Mouse (Mus musculus): ENCODE results near the gene Cd163.
"Not testable (repeated sequence)": the region's sequence is repeated elsewhere in the genome, so short reads cannot be mapped to it uniquely, and the experiment has no call there.

The Cd163 gene

DNA sequence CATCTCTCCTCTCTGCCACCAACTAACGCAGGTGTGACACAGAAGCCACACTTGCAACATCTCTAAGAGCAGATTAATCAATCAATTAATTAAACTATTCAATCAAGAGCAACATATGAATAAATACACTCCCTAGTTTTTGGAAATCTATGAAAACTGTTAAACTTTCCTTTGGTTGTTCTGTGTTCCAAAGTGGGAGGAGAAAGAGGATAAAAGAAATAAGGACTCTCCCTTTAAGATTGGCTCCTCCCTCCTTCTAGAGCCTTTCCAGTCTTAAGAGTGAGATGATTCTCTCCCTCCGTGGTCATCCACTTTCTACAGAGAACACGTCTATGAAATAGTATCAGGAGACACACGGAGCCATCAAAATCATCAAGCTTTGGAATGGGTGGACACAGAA, at the start of gene Cd163:
TSS of gene Cd163 (plus strand) at position 301 of the 400 bp plus-strand sequence.
- no peak for DNase-seq

GRCm38 (mm10) chr6:124255721-124256470, 48.6 kb upstream of the Cd163 start:
- no peak for DNase-seq

GRCm38 (mm10) chr6:124260198-124260931, 44.1 kb upstream of the Cd163 start:
- peak; percentile 84 for DNase-seq

GRCm38 (mm10) chr6:124262696-124263095, 41.8 kb upstream of the Cd163 start:
- DNase-seq: peak; percentile 92

DNA sequence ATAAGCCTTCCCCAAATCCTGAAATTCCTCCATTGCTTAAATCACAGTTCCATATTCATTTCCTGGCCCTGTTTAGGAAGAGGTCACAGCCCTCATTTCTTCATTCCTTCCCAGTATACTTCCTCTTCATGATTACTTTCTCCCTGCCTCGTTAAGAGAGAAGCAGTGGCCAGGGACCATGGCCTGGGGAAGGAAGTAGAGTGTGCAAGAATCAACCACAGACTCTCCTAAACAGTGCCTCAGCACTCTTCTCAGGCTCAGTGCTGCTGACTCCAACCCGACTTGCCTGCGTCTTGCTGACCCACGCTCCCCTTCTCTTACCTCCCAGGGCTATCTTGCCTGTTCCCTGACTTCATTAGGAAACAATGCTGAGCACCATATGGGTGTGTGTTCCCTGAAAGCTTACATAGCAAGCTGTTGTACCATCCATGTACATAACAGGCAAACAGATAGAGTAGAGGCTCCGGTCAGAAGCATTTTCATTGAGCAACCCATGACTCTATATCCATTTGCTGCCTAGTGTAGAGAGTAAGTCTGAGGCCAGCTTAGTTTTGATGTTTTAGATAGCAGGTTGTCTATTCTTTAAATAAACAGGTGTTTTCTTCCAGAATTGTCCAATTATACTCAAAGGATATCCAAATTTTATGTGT, 31.1 kb upstream of the Cd163 start:
- no peak for DNase-seq

- DNase-seq: no peak
Measured at GRCm38 (mm10) chr6:124277641-124278040, 26.8 kb upstream of the Cd163 start.

DNA sequence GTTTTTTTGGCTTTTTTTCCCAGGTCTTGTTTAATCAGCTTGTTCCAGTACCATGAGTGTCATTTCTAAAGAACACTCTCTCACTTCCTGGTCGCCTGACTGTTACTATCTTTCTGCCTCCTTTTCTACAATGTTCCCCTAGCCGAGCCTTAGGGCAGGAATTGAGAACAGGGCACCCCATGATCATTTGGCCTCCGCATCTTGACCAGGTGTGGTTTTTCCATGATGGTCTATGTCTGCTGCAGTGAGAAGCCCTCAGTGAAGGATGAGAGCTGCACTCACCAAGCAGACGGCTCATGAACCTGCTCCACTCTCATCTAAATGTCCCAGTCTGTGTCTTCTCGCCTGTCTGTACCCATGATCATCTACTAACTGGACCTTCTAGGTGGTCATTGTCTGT, 26.2 kb upstream of the Cd163 start:
- DNase-seq: no peak

GRCm38 (mm10) chr6:124282731-124283130, 21.7 kb upstream of the Cd163 start:
- DNase-seq: no peak

DNA sequence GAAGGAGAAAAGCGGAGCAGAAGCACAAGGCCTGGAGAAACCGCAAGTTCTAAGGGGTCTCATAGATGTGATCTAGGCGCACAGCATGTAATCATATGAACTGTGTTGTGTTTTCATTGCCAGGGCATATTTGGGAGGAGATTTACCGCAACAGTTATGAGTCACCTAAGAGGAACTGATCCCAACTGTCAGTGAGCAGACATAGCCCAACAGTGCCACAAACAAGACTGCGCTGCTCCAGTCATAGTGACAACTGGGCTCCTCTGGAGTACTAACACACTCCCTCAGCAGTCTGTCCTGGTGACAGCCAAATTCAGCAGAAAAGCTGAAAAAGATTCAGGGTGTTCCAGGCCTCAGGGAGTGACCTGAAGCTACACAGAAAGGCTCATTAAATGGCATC, 7.1 kb upstream of the Cd163 start:
- not testable (repeated sequence) for DNase-seq

- DNase-seq: no peak
Measured at GRCm38 (mm10) chr6:124301447-124302192, 2.8 kb upstream of the Cd163 start.

DNA sequence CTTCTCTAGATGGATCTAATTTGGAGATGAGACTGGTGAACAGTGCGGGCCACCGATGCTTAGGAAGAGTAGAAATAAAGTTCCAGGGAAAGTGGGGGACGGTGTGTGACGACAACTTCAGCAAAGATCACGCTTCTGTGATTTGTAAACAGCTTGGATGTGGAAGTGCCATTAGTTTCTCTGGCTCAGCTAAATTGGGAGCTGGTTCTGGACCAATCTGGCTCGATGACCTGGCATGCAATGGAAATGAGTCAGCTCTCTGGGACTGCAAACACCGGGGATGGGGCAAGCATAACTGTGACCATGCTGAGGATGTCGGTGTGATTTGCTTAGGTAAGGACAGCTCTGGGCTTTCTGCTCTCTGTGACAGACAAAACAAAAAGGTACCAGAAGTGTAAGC, 4.5 kb downstream of the Cd163 start:
- no peak for DNase-seq

GRCm38 (mm10) chr6:124312292-124312691, 7.8 kb downstream of the Cd163 start:
- no peak for DNase-seq

DNA sequence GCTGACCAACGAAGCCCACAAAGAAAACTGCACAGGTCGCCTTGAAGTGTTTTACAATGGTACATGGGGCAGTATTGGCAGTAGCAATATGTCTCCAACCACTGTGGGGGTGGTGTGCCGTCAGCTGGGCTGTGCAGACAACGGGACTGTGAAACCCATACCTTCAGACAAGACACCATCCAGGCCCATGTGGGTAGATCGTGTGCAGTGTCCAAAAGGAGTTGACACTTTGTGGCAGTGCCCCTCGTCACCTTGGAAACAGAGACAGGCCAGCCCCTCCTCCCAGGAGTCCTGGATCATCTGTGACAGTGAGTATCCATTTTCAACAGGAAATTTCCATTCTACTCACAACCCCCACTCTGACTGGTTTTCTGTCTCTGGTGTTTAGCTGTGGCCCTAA, 15.9 kb downstream of the Cd163 start:
- DNase-seq: no peak

DNA sequence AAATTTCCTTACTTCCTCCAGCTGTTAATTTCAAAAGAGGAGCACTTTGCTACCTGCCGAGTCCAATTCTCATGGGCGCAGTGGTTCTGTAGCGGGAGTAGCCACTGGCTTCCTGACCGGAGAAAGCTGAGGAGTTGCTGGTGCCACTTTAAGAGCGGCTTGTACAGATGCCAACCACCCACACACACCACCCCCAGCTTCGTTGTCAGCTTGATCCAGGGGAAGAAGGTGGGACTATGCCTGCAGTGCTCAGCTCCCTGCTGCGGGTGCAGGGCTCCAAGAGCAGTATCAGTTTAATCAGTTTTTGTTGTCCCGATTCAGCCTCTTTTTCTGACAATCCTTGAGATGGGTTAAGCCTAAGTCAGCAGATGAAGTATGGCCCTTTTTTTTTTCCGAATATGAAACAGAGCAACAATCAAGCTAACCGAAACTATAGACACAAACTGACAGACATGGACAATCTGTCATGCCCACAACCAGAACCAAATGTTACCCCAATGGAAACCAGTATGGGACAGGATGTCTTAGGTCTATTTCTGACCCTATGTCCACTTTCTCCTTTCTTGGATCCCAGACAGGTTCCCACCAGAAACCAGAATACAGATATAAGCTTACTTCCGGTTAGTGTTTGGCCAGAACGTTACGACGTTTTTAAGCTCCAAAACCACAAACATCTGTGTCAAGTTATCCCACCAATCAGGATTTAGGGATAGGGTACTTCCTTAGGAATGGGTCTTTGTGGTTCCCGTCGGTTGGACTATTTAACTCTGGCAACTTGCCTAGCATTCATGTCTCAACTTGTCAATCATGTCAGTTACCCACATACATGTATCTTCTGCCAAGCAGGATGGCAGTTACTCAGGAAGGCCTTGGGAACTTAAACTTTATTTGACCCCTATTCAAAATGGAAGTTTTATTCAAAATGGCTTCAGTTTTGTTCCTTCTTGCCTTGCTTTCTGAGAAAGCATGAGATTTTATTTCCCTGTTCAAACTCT, 17.3 kb downstream of the Cd163 start:
- peak; percentile 13 for DNase-seq

DNA sequence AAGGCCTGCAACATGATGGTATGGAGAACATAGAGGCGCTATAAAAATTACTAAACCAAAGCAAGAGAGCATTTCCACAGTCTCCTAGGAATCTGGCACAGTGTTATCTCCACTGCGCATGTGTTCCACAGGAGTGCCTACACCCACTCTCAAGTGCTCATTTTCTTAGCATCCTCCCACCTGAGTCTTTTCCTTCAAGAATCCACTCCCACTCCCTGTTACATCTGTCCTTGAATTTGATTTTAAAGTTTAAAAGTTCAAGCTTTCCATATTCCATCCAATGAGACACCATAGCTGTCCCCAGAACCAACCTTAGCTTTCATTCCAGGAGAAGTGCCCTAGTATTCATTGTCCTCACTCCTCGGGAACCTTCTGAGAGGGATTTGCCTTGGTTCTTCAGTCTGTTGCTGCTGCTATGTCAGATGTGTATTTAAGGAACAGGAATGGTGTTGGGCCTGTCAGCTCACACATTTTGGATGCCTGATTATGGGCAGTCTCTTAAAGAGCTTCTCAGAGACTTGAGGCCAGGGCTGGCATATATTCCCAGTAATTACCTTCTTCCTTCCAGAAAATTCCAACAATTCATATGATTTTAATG, 24.0 kb downstream of the Cd163 start:
- no peak for DNase-seq

DNA sequence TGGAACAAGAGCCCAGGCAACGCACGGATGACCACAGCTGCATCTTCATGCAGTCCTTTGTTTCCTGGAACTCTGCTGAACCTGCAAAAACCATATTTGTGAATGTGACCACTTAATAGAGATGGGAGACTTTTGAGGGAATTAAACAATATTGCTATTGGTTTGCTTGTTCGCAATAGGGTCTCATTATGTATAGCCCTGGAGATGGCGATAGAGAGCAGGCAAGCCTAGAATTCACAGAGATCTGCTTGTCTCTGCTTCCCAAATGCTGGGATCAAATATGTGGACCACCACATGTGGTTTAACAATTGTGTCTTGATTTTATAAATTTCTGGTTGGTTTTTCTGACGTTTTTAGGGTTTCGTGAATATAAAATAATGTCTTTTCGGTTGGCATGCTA, 25.2 kb downstream of the Cd163 start:
- peak; percentile 19 for DNase-seq

DNA sequence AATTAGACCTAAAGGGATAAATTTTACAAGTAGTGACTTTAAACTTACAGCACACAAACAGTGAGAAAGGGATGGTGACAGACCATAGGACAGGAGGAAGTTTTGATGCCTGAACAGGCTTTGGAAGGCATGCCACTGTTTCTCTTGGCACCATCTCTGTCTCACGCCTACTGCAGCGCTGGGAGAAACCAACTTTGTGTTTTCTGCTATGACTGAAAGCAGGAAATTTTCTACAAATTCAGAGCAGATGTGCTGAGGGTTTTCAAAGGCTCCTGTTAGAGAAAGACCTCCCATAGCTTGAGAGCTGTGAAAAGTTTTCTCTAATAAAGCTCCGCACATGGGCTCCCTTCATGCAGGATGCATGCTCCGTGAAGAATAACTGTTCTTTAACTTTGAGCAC, 40.6 kb downstream of the Cd163 start:
- DNase-seq: no peak

GRCm38 (mm10) chr6:124346613-124347012, 42.2 kb downstream of the Cd163 start:
- peak; percentile 15 for DNase-seq

- DNase-seq: no peak
Measured at GRCm38 (mm10) chr6:124353246-124353645, 48.8 kb downstream of the Cd163 start.

- no peak for DNase-seq
Measured at GRCm38 (mm10) chr6:124358953-124359352, 54.5 kb downstream of the Cd163 start.

DNA sequence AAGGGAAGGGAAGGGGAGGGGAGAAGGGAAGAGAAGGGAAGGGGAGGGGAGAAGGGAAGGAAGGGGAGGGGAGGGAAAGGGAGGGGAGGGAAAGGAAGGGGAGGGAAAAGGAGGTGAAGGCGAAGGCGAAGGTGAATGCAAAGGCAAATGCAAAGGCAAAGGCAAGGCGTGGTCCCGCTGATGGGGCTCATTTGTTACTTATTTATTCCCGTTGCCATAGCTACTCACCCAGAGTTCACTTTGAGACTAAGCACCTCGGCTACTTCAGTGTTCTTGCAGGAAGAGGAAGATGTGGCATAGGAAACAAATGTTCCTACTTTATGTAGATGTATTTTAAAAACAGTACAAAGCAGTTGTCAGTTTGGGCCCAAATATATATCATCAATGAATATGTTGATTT, 56.1 kb downstream of the Cd163 start:
- DNase-seq: no peak
